Mouse (Mus musculus) skeletal muscle tissue, adult 2 months (tissue): ENCODE results near the gene Baz2a.
A peak's percentile ranks its signal among the peaks of the same experiment; 100 is the strongest.
"Not testable (repeated sequence)": the region's sequence is repeated elsewhere in the genome, so short reads cannot be mapped to it uniquely, and the experiment has no call there.

ENCODE experiments used
- DNase-seq: peaks from one replicate; pipeline ENCODE4 v3.0.0-alpha.2; 2012; ENCODE audit warnings: low read depth, low spot score

The Baz2a gene

DNA sequence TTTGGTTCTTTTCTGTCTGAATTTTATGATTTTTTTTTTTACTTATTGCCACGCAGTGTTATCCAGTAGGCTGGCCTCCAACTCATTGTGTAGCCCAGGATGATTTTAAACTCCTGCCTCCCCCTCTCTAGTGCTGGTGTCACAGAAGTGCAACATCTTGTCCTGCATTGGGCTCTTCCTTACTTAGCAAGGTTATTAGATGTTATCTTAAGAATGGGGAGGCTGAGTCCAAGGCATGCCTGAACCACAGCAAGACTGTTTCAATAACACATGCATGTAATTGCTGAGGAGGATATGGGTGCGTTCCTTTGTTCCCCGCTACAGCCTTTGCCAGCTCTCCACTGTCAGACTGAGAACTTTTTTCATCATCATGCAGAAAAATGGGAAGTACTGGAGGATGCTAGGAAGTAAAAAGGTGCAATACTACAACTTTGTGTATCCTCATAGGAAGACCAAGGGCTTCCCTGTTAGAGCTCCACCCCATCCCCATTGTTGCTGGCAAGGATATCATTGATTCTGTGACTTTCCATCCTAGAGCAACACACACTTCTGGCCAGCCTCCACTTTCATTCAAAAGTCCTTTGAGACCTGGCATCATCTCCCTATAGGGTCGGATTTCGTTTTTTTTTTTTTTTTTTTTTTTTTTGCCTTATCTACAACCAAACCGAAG, 9.4 kb upstream of the Baz2a start:
- DNase-seq = peak; percentile 31

- no peak for DNase-seq
Observed at GRCm38 (mm10) chr10:128082477-128082808, 8.9 kb upstream of the Baz2a start.

GRCm38 (mm10) chr10:128082880-128083421, 8.4 kb upstream of the Baz2a start, which contains the start of gene Atp5b:
Atp5b (plus strand) TSS chr10:128083273.
- peak; percentile 99 for DNase-seq

- peak; percentile 41 for DNase-seq
Observed at GRCm38 (mm10) chr10:128083688-128084087, 7.7 kb upstream of the Baz2a start.

DNA sequence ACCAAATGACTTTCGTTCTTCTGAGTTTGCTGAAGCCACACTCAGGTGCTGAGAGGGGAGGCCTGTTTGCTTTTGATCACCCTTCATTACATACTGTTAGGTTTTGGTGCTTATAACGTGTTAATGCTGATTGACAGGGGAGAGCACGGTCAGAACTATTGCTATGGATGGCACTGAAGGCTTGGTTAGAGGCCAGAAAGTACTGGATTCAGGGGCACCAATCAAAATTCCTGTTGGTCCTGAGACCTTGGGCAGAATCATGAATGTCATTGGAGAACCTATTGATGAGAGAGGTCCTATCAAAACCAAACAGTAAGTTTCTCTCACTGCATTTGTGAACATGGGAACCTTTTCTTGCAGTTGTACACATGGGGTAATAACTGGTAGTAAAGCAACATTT, 7.2 kb upstream of the Baz2a start:
- DNase-seq = no peak

- no peak for DNase-seq
Observed at GRCm38 (mm10) chr10:128086391-128086790, 5.0 kb upstream of the Baz2a start.

- DNase-seq = not testable (repeated sequence)
Observed at GRCm38 (mm10) chr10:128087216-128087615, 4.2 kb upstream of the Baz2a start.

- DNase-seq = no peak
Observed at GRCm38 (mm10) chr10:128088181-128088580, 3.2 kb upstream of the Baz2a start.

DNA sequence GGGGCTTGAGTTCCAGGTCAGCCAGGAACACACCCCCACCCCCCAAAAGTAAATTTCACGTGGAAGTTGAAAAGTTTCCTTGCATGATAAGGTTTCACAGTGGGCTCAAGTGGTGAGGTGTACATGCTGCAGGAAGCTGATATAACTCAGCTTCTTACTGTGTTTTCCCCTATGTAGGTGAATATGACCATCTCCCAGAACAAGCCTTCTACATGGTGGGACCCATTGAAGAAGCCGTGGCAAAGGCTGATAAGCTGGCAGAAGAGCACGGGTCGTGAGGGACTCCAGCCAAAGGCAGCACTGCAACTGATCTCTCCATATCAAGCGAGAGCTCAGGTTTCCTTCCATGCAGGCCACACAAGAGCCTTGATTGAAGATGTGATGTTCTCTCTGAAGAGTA, 1.5 kb upstream of the Baz2a start:
- no peak for DNase-seq

GRCm38 (mm10) chr10:128090651-128091563, 470 bp upstream of the Baz2a start:
- DNase-seq = peak; percentile 90

- DNase-seq = peak; percentile 78
Observed at GRCm38 (mm10) chr10:128092506-128093495, 1.4 kb downstream of the Baz2a start.

GRCm38 (mm10) chr10:128093496-128094294, 2.3 kb downstream of the Baz2a start:
- DNase-seq = no peak

GRCm38 (mm10) chr10:128094340-128094968, 3.1 kb downstream of the Baz2a start:
- peak; percentile 80 for DNase-seq

DNA sequence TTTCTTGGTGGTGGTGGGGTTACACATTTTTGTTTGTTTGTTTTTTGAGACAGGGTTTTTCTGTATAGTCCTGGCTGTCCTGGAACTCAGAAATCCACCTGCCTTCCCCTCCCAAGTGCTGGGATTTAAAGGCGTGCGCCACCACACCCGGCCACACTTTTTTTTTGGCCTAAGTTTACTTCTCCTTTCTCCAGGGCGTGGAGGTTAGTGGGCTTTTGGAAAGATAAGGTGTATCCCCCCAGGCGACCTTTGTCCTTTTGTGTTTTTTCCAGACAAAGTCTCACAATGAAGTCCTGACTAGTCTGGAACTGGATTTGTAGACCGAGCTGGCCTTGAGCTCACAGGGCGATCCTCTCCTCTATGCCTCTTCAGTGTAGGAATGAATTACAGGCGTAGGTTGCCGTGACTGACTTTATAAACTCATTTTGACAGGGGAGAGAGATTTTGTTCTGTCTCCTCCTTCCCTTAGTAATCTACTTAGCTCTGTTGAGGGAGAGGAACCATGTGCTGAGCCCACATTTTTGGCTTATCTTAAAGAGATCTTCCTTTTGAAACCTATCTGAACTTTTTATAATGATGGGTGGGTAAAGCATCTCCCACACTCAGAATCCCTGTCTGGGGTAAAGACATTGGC, 3.7 kb downstream of the Baz2a start:
- DNase-seq = no peak

DNA sequence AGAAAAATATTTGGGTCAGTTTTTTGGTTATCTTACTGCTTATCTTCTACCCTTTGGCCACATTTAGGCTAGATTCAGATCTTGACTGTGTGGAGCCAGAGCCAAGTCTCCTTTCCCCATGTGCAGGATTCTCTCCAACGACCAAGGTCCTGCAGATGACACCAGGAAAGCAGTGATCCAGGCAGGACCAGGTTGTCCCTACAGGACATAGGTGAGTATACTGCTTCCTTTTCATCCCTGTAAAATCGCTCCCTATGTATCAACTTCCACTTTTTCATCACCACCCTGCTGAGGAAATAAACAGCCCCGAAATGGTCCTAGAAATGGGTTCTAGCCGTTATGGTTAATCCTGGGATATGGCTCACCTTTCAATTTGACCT, 4.9 kb downstream of the Baz2a start:
- no peak for DNase-seq

DNA sequence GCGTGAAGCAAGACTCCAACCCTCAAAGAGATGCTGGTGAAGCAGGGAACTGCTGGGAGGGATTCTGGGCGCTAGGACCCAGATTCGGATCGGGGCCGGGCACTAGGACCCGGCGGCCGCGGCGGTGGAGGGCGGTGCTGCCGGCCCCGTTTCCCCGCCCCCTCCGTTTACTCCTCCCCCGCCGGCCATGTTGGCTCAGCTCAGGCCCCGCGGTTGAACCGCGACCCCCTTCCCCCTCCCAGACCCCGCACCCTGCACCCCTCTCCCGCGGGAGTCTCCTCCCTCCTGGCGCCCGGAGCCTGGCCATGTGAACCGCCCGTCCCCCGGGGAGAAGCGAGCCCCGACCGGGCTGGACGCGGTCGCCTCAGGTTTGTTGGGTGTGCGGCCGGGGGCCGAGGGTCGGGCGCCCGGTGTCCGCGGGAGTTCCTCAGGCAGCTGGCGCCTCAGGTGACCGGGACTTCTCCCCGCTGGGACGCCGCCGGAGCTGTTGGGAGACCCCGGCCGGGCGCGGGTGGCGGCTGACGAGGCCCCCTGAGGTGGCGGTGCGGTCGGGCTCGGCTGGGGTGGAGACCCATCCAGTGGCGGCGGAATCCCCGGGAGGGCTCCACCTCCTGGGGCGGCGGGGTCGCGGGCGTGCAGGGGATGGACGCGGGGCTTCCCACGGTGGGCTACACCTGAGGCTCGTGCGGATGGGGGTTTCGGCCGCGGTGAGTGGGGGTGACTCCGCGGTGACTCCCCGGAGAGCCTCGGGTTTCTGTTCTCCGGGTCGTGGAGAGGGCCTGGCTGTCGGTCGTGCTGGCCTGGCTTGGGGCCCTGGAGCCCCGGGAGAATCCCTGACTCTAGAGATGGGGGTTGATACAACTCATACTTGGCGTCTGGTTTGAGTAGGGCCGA, 5.6 kb downstream of the Baz2a start:
- peak; percentile 55 for DNase-seq

- DNase-seq = no peak
Observed at GRCm38 (mm10) chr10:128097587-128097971, 6.2 kb downstream of the Baz2a start.

- DNase-seq = peak; percentile 66
Observed at GRCm38 (mm10) chr10:128110103-128110761, 18.9 kb downstream of the Baz2a start.
